Mouse (Mus musculus): ENCODE measurements around the gene Gls2. TPM values are rescaled to one million over a fixed set of nuclear protein-coding genes. Genes with fewer than 3 reads are reported as not detected.

The Gls2 gene
- total RNA-seq, 4 experiments from 2014 or later = 2.5 to 4.2 (median 3.5) TPM

DNA sequence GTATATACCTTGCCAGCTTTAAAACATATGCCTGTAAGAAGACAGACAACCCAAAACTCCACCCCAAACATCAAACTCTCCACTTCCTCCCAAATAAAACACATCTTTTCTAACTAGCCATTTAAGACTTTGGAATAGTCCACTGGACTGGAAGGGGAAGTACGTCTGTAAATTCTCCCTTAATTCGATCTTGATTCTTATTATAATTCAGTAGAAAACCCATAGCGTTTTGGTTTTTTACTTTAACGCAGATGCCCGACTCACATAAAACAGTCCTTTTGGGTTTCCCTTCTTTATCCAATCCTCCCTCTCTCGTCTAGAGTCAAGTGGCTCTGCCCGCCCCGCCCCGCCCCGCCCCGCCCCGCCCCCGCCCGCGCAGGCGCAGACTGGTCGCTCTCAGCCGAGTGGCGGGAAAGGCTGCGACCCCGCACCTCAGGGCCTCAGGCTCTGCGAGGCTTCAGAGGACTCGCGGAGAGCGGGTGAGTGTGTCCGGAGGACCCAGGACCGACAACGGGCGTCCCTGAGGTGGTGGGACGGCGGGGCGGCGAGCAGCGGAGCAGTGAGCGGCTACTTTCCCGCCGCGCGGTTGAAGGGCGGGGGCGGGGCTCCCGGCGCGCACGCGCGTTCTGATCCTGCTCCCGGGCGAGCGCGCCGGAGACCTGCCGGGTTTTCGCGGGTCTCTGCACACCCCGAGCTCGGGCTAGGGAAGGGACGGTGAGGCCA is 37.6 kb downstream of the Gls2 start, which contains the start of gene Timeless:
Gene Timeless, plus strand, starts transcription at position 369 of the 723 bp plus-strand sequence.
- peak; percentile 70 for DNase-seq

DNA sequence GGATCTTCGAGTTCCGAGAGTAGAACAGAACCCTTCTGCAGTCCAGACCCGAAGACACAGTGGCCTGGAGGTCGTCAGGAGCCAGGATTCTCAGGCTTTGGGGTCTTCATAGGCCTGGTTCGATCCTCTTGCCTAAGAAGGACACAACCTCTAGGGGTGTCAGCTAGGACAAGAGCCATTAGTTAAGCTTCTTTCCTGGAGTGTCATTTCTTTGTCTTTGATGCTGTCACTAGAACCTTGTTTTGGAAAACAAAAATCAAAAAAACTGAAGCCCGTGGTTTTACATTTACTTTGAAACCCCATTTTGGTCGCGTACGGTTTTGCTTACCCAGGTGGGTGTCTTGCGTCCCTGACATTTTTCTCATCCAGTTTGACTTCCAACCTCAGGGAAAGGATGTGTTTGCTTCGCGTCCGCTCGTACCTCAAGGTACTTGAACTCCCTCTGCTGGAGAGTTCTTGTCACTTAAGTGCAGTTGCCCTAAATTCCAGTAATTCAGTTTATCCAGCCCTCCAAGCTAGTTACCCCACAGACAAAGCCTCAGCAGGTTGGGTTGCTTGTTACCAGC is 38.2 kb downstream of the Gls2 start:
- DNase-seq = no peak

DNA sequence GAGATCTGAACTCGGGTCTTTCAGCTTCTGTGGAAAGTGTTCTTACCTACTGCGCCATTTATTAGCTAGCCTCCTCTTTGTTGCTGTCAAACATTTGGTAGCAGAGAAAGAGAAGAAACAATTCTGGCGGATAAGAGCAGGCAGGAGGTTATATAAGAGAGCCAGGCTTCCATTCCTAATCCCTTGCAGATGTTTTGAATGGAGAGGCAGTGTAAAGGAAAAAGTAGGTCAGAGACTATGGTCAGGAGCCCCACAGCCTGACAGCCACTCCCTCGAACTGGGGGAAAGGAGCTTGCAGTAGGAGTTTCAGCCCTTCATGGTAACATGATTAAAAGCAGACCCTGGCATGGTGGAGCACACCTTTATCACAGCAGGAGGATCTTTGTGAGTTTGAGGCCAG is 42.1 kb downstream of the Gls2 start:
- DNase-seq = no peak

DNA sequence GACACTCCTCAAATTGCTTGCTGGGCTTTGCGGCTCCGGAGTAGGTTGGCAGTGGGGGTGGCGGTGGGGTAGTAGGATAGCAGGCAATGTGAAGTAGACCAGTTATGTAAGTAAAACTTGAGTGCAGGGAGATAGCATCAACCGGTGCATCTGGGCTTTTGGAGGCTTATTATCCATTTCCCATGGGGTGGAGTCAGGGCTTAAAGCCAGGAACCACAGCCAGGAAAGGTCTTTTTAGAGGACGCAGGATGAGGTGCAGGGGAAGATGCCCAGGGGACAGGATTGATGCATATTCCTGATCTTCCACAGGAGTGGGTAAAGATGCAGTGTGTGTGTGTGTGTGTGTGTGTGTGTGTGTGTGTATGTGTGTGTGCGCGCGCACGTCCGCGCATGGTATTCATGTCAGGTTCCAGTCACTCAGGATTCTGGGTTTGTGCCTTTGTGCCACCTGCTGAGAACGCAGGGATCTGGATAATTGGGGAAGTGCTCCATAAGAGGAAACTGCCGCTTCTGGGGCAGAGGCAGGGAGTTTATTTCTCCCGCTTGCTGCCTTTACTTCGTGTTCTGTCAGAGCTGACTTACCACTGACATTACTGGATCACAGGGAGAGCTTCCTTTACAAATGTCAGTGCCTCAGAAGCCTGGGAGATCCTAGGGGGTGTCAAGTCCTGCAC is 43.7 kb downstream of the Gls2 start:
- DNase-seq = no peak

DNA sequence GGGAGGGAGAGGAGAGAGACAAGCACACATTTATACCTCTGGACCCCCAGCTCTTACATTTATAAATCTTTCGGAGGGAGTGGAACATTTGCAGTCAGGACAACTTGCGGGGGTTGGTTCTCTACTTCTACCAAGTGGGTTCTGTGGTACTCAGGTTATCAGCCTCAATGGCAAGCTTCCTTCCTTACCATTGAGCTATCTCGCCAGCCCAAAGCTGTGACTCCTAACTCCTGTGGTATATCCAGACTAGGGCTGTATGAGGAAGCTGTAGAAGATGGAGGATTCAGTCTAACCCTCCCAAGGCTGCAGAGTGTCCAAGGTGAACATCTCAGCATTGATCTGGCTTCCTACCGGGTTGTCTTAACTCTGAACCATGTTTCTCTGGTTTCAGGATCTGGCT is 44.9 kb downstream of the Gls2 start:
- no peak for DNase-seq

DNA sequence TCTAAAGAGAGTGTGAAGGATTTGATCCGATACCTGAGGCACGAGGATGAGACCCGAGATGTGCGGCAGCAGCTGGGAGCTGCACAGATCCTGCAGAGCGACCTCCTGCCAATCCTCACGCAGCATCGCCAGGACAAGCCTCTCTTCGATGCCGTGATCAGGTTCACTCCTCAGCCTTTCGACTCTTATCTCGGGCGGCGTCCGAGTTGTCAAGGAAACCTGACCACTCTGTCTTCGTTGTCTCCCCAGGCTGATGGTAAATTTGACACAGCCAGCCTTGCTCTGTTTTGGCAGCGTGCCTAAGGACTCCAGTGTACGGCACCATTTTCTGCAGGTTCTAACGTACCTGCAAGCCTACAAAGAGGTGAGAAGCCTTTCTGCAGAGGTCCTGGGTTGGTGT is 45.9 kb downstream of the Gls2 start:
- DNase-seq = no peak

GRCm38 (mm10) chr10:128243252-128243651 is 49.0 kb downstream of the Gls2 start:
- no peak for DNase-seq

DNA sequence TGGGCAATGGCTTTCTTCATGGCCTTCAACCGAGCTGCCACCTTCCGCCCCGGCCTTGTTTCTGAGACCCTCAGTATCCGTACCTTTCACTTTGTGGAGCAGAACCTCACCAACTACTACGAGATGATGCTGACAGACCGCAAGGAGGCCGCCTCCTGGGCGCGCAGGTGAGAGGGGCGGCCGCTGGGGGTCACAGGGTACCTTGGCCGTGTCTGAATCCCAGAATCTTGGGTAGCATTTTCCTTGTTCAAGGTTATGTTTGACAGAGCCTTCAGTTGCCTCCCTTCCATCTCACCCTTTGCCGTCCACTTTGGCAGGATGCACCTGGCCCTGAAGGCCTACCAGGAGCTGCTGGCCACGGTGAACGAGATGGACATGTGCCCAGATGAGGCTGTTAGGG is 49.9 kb downstream of the Gls2 start:
- DNase-seq = no peak

DNA sequence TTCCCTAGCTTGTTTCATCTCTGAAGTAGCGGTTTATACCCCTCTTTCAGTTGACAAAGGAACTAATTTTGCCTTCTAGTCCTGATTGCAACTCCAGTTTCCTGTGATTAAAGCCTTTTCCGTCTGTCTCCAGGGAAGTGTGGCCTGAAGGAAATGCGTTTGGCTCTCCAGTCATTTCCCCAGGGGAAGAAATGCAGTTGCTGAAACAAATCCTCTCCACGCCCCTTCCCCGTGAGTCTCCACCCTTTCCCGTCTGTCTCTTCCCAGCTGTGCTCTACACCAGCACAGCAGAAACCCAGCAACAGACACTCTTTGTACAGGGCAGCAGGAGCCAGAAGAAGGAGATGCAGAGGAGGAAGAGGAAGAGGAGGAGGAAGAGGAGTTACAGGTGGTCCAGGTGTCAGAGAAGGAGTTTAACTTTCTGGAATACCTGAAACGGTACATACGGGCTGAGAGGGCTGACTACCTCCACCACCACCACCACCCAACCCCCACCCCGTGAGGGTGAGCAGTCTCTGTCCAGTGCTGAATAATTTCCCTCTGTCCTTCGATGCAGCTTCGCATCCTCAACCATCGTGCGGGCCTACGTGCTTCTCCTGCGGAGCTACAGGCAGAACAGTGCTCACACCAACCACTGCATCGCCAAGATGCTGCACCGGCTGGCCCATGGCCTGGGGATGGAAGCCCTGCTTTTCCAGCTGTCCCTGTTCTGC is 52.9 kb downstream of the Gls2 start:
- no peak for DNase-seq

DNA sequence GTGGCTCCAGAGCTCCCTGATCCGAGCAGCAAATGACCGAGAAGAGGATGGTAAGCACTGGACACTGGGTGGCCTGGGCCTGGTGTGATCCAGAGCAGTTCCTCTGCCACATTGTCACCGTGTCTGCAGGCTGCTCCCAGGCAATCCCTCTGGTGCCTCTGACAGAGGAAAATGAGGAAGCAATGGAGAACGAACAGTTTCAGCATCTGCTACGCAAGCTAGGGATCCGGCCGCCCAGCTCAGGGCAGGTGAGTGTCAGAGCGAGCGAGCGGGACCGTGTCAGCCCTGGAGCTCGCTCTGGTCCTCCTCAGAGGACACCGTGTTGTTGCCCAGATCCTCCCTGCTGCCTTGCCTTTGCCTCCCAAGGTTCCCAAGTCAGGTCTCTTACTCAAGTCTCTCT is 56.3 kb downstream of the Gls2 start:
- no peak for DNase-seq

DNA sequence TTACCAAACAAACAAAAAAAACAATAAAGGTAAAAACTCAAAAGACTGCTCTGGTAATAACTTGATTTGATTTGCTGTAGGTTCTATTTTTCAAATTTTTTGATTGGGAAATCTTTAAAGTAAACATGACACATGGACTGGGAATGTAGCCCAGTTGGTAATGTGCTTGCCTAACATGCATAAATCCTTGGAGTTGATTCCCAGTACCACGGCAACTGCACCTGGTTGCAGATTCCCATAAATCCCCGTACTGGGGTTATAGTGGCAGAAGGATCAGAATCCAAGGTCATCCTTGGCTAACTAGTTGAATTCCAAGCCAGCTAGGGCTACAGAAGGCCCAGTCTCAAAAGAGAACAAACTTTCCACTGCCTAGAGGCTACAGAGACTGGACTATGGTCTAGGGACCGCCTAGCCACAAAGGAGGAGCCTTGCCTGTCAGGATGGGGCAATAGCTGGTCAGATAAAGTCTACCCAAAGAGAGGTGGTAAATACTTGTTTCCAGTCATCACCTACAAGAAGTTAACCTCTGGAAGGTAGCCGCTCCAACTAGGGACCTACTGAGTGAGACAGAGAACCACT is 59.5 kb downstream of the Gls2 start, which contains the start of gene Apon:
Gene Apon, plus strand, starts transcription at position 420 of the 579 bp plus-strand sequence.
- no peak for DNase-seq

- DNase-seq = no peak
Measured at GRCm38 (mm10) chr10:128255925-128256324, 61.7 kb downstream of the Gls2 start.

GRCm38 (mm10) chr10:128256328-128256727 is 62.1 kb downstream of the Gls2 start:
- DNase-seq = no peak

GRCm38 (mm10) chr10:128258953-128259352 is 64.7 kb downstream of the Gls2 start:
- DNase-seq = no peak

Other genes with a start within 250 kb of the Gls2 start
- under 1 TPM in 1 of 4 experiments, not detected in 3; 0.51 TPM for gene Hsd17b6, start 186.8 kb upstream of the Gls2 start, total RNA-seq (2022)
- 1 to 10 TPM; 2.1 to 3.5 (median 3.0) TPM for gene Prim1, start 179.3 kb upstream of the Gls2 start, total RNA-seq (2022)
- gene Naca, start 158.9 kb upstream of the Gls2 start, total RNA-seq (2022) = 100 to 1,000 TPM; 560 to 666 (median 578) TPM
- gene Ptges3, start 135.5 kb upstream of the Gls2 start, total RNA-seq (2022) = 100 to 1,000 TPM; 128 to 203 (median 146) TPM
- 1,000 to 10,000 TPM; 1,737 to 2,601 (median 2,176) TPM for gene Atp5b, start 111.2 kb upstream of the Gls2 start, total RNA-seq (2022)
- gene Baz2a, start 102.9 kb upstream of the Gls2 start, total RNA-seq (2022) = 10 to 100 TPM; 52.9 to 78.0 (median 62.7) TPM
- 100 to 1,000 TPM in 2 of 4 experiments, 10 to 100 TPM in 2; 83.6 to 110 (median 99.3) TPM for gene Rbms2, start 14.2 kb upstream of the Gls2 start, total RNA-seq (2022)
- gene Spryd4, start 17.4 kb downstream of the Gls2 start, total RNA-seq (2022) = 10 to 100 TPM; 15.3 to 17.3 (median 16.9) TPM
- gene Mip, start 31.4 kb downstream of the Gls2 start, total RNA-seq (2022) = not detected
- 10 to 100 TPM in 2 of 4 experiments, 1 to 10 TPM in 2; 8.0 to 14.4 (median 11.1) TPM for gene Timeless, start 37.6 kb downstream of the Gls2 start, total RNA-seq (2022)
- under 1 TPM in 1 of 4 experiments, not detected in 3; 0.56 TPM for gene Apon, start 59.6 kb downstream of the Gls2 start, total RNA-seq (2022)
- gene Apof, start 74.2 kb downstream of the Gls2 start, total RNA-seq (2022) = 10 to 100 TPM in 2 of 4 experiments, 1 to 10 TPM in 2; 1.6 to 14.7 (median 6.9) TPM
- 10 to 100 TPM; 46.9 to 69.7 (median 57.7) TPM for gene Stat2, start 76.1 kb downstream of the Gls2 start, total RNA-seq (2022)
- under 1 TPM in 2 of 4 experiments, not detected in 2; 0.22 to 0.28 TPM for gene Il23a, start 104.3 kb downstream of the Gls2 start, total RNA-seq (2022)
- 10 to 100 TPM; 17.5 to 35.4 (median 24.2) TPM for gene Pan2, start 108.9 kb downstream of the Gls2 start, total RNA-seq (2022)
- 100 to 1,000 TPM; 172 to 202 (median 177) TPM for gene Cnpy2, start 128.0 kb downstream of the Gls2 start, total RNA-seq (2022)
- gene Cs, start 143.3 kb downstream of the Gls2 start, total RNA-seq (2022) = 100 to 1,000 TPM; 197 to 297 (median 255) TPM
- gene Coq10a, start 174.5 kb downstream of the Gls2 start, total RNA-seq (2022) = 100 to 1,000 TPM in 2 of 4 experiments, 10 to 100 TPM in 2; 72.2 to 114 (median 86.6) TPM
- 10 to 100 TPM; 53.7 to 90.5 (median 68.1) TPM for gene Ankrd52, start 182.7 kb downstream of the Gls2 start, total RNA-seq (2022)
- under 1 TPM in 2 of 4 experiments, not detected in 2; 0.24 to 0.40 TPM for gene Slc39a5, start 206.8 kb downstream of the Gls2 start, total RNA-seq (2022)
- 10 to 100 TPM; 76.6 to 93.8 (median 86.8) TPM for gene Nabp2, start 217.0 kb downstream of the Gls2 start, total RNA-seq (2022)
- gene Rnf41, start 217.2 kb downstream of the Gls2 start, total RNA-seq (2022) = 10 to 100 TPM; 39.1 to 55.4 (median 50.8) TPM